8 mouse cellular contexts compared by ENCODE assay signal in genomic region chr12:86882279-86883018, GRCm38 (mm10). TPM values are rescaled to one million over a fixed set of nuclear protein-coding genes. Genes with fewer than 3 reads are reported as not detected.
DNase-seq lines count a peak whose midpoint lies in the region; ATAC-seq and TF ChIP-seq lines count a peak whose summit lies in the region.

No protein-coding gene starts in this region.

- no peak for ATAC-seq in embryonic facial prominence, embryonic 14.5 days (ENCODE audit: low read depth)
- no peak for ATAC-seq in heart, embryonic 15.5 days (replicated peaks; ENCODE audit: insufficient number of reproducible peaks, insufficient read depth, low FRiP score, low read depth)
- no peak for ATAC-seq in lung, embryonic 15.5 days (ENCODE audit: borderline replicate concordance, extremely low read depth, low FRiP score, low TSS enrichment)
- ATAC-seq in monocyte, adult 5-6 weeks (replicated peaks; ENCODE audit: insufficient number of reproducible peaks, low FRiP score, low TSS enrichment, poor library complexity, severe bottlenecking), result no peak

- no peaks in the 10 kb centered on the region for H3K27me3 ChIP-seq in ES-Bruce4 (ENCODE audit: control insufficient read depth, insufficient read depth, low read length, poor library complexity, severe bottlenecking)
- 0 out of 2 replicates have a peak, but pooled peaks cover 3% of the 10 kb centered on the region for H3K27me3 ChIP-seq in embryonic facial prominence, embryonic 14.5 days (replicated peaks; ENCODE audit: control insufficient read depth, insufficient read depth, low read length)
- H3K27me3 ChIP-seq in heart, embryonic 15.5 days, result no peaks in the 10 kb centered on the region
- no peaks in the 10 kb centered on the region for H3K27me3 ChIP-seq in lung, embryonic 15.5 days

- peaks cover 18% of the 10 kb centered on the region for H3K36me3 ChIP-seq in ES-Bruce4 (ENCODE audit: control insufficient read depth, insufficient read depth, low read length, poor library complexity, severe bottlenecking)
- peaks cover 11% of the 10 kb centered on the region for H3K36me3 ChIP-seq in embryonic facial prominence, embryonic 14.5 days (ENCODE audit: control insufficient read depth, insufficient read depth, low read length)
- H3K36me3 ChIP-seq in heart, embryonic 15.5 days, result 0 out of 2 replicates have a peak, but pooled peaks cover 6% of the 10 kb centered on the region
- 0 out of 2 replicates have a peak, but pooled peaks cover 3% of the 10 kb centered on the region for H3K36me3 ChIP-seq in lung, embryonic 15.5 days

- no peaks in the 10 kb centered on the region for H3K9me3 ChIP-seq in ES-Bruce4 (replicated peaks; ENCODE audit: control insufficient read depth, insufficient read depth, low read length, poor library complexity, severe bottlenecking)
- H3K9me3 ChIP-seq in embryonic facial prominence, embryonic 14.5 days (ENCODE audit: control insufficient read depth, low read length), result no peaks in the 10 kb centered on the region
- H3K9me3 ChIP-seq in heart, embryonic 15.5 days (replicated peaks), result no peaks in the 10 kb centered on the region
- H3K9me3 ChIP-seq in lung, embryonic 15.5 days, result no peaks in the 10 kb centered on the region

- no peak for TF ChIP-seq POLR2A in ES-Bruce4 (IDR thresholded peaks at IDR 0.05; ENCODE audit: insufficient read depth, low read length)

- no peak for TF ChIP-seq CTCF in ES-Bruce4 (IDR thresholded peaks at IDR 0.05; ENCODE audit: low read depth, low read length)

- peak; percentile 82 for DNase-seq in adrenal gland, postnatal 10 days
- DNase-seq in embryonic facial prominence, embryonic 14.5 days (ENCODE audit: low spot score), result peak; percentile 77
- peak; percentile 79 for DNase-seq in kidney, postnatal 10 days
- DNase-seq in retina, postnatal 1 day, result peak; percentile 62

- H3K27ac ChIP-seq in ES-Bruce4 (ENCODE audit: insufficient read depth, low read length), result peak overlapping the region; percentile 31
- H3K27ac ChIP-seq in embryonic facial prominence, embryonic 14.5 days (replicated peaks; ENCODE audit: low read depth, low read length), result peak overlapping the region; percentile 100
- H3K27ac ChIP-seq in heart, embryonic 15.5 days, result peak overlapping the region; percentile 100
- peak overlapping the region; percentile 100 for H3K27ac ChIP-seq in lung, embryonic 15.5 days

- H3K4me2 ChIP-seq in embryonic facial prominence, embryonic 14.5 days (ENCODE audit: low read depth, low read length), result peak overlapping the region; percentile 98
- peak overlapping the region; percentile 87 for H3K4me2 ChIP-seq in heart, embryonic 15.5 days
- peak overlapping the region; percentile 92 for H3K4me2 ChIP-seq in lung, embryonic 15.5 days

- under 1% methylated on average over 30 of the region's 59 CpGs for WGBS in embryonic facial prominence, embryonic 14.5 days
- WGBS in heart, embryonic 15.5 days, result 1% methylated on average over 58 of the region's 59 CpGs
- under 1% methylated on average over 59 of the region's 59 CpGs for WGBS in lung, embryonic 15.5 days

- no peak for TF ChIP-seq EP300 in ES-Bruce4 (IDR thresholded peaks at IDR 0.05; ENCODE audit: insufficient read depth, low read depth, low read length)

- H3K4me1 ChIP-seq in ES-Bruce4 (ENCODE audit: control insufficient read depth, insufficient read depth, low read length), result peaks cover 3% of the 10 kb centered on the region
- peaks cover 27% of the 10 kb centered on the region for H3K4me1 ChIP-seq in embryonic facial prominence, embryonic 14.5 days (ENCODE audit: control insufficient read depth, insufficient read depth, low read length)
- H3K4me1 ChIP-seq in heart, embryonic 15.5 days (replicated peaks), result peaks cover 51% of the 10 kb centered on the region
- peaks cover 44% of the 10 kb centered on the region for H3K4me1 ChIP-seq in lung, embryonic 15.5 days

- peak overlapping the region; percentile 96 for H3K9ac ChIP-seq in ES-Bruce4 (ENCODE audit: low read depth, poor library complexity, severe bottlenecking)
- peak overlapping the region; percentile 92 for H3K9ac ChIP-seq in embryonic facial prominence, embryonic 14.5 days (ENCODE audit: low read depth, low read length)
- peak overlapping the region; percentile 94 for H3K9ac ChIP-seq in heart, embryonic 15.5 days
- peak overlapping the region; percentile 98 for H3K9ac ChIP-seq in lung, embryonic 15.5 days

- peak overlapping the region; percentile 90 for H3K4me3 ChIP-seq in ES-Bruce4 (ENCODE audit: low read depth, low read length)
- peak overlapping the region; percentile 73 for H3K4me3 ChIP-seq in embryonic facial prominence, embryonic 14.5 days (ENCODE audit: low read depth, low read length)
- peak overlapping the region; percentile 81 for H3K4me3 ChIP-seq in heart, embryonic 15.5 days
- H3K4me3 ChIP-seq in lung, embryonic 15.5 days, result peak overlapping the region; percentile 88

RNA-seq across cellular contexts. Expression of gene Irf2bpl, which starts 2.1 kb away (rescaled TPM):
- 37.9 and 40.3 TPM in 2 replicates for polyA plus RNA-seq in ES-Bruce4 (2011; ENCODE audit: insufficient read depth, insufficient read length, low read depth, missing spikeins)
- 10 to 100 TPM; 39.7 to 53.2 TPM for total RNA-seq in adrenal gland, postnatal 10 days (2021)
- 33.5 and 33.8 TPM in 2 replicates for polyA plus RNA-seq in embryonic facial prominence, embryonic 14.5 days (2014; fragmentation: Nextera tagmentation; extraction: Ambion mirVana)
- 40.1 and 41.7 TPM in 2 replicates for polyA plus RNA-seq in heart, embryonic 15.5 days (2015; fragmentation: Nextera tagmentation; extraction: Ambion mirVana)
- polyA plus RNA-seq in lung, embryonic 15.5 days (2015; fragmentation: Nextera tagmentation; extraction: Ambion mirVana), result 49.4 and 50.0 TPM in 2 replicates
- total RNA-seq in monocyte, adult 5-6 weeks (2017), result 15.1 to 32.7 TPM (median 18.2 TPM) in 3 replicates

Comparison
In these comparisons a context has a peak if more than half of its experiments do, and no peak if none do; other contexts are left out.
1. H3K27ac ChIP-seq: peak in every context shown above with its lines; median percentile 100 in embryonic facial prominence, embryonic 14.5 days; 100 in heart, embryonic 15.5 days; 100 in lung, embryonic 15.5 days; 31 in ES-Bruce4.